Mouse (Mus musculus) kidney, postnatal 0 days (tissue): ENCODE data around the gene Vangl1. TPM values are rescaled to one million over a fixed set of nuclear protein-coding genes. Genes with fewer than 3 reads are reported as not detected.

ENCODE experiments used
- ATAC-seq: fragments of 200-750 bp; cut with Nextera tagmentation; replicated peaks from 2 replicates; pipeline ENCODE4 v1.8.0; 2017; ENCODE audit warnings: low read depth, moderate number of reproducible peaks, moderate TSS enrichment, moderate library complexity; ENCODE audit not compliant: low FRiP score
- DNase-seq: peaks from one replicate; pipeline ENCODE4 v3.0.0-alpha.2; 2016; ENCODE audit warnings: low spot score
- H3K27ac ChIP-seq: fragments of 300-500 bp; sonication (generic); 2 replicates; pipeline ENCODE4 v1.5.1; 2014; ENCODE audit warnings: mild to moderate bottlenecking
- H3K27me3 ChIP-seq: fragments of 300-500 bp; sonication (generic); 2 replicates; pipeline ENCODE4 v1.6.1; 2014; ENCODE audit warnings: low read length, mixed read lengths; ENCODE audit not compliant: insufficient read depth
- H3K36me3 ChIP-seq: fragments of 300-500 bp; sonication (generic); 2 replicates; pipeline ENCODE4 v1.6.1; 2014; ENCODE audit warnings: low read length, mixed read lengths; ENCODE audit not compliant: insufficient read depth
- H3K4me1 ChIP-seq: fragments of 300-500 bp; sonication (generic); replicated peaks from 2 replicates; pipeline ENCODE4 v1.6.1; 2014; ENCODE audit warnings: antibody characterized with exemption, low read length, mixed read lengths; ENCODE audit not compliant: insufficient read depth
- H3K4me2 ChIP-seq: fragments of 300-500 bp; sonication (generic); 2 replicates; pipeline ENCODE4 v1.6.1; 2014; ENCODE audit warnings: mild to moderate bottlenecking, low read length, moderate library complexity, mixed read lengths
- H3K4me3 ChIP-seq: fragments of 300-500 bp; sonication (generic); replicated peaks from 2 replicates; pipeline ENCODE4 v1.5.1; 2014; ENCODE audit warnings: low read depth, low read length
- H3K9ac ChIP-seq: fragments of 300-500 bp; sonication (generic); 2 replicates; pipeline ENCODE4 v1.6.1; 2014; ENCODE audit warnings: low read depth, low read length
- H3K9me3 ChIP-seq: fragments of 300-500 bp; sonication (generic); replicated peaks from 2 replicates; pipeline ENCODE4 v1.6.1; 2016; ENCODE audit warnings: low read length, inconsistent platforms, mixed read lengths
- CTCF ChIP-seq: IDR thresholded peaks from 2 replicates; pipeline ENCODE4 v1.5.1; 2016; ENCODE audit warnings: antibody characterized with exemption, low read depth, mild to moderate bottlenecking, moderate library complexity
- WGBS: fragments of 180-500 bp; shearing (Covaris S2); extraction: QIAGEN DNeasy Blood & Tissue Kit; methylation state at CpG from one replicate; pipeline ENCODE4 v1.1.7; 2014; 5-methylcytosine and 5-hydroxymethylcytosine counted together
- polyA plus RNA-seq: library from polyadenylated mRNA; unstranded; fragments of >200 nt; fragmentation: Nextera tagmentation; extraction: Ambion mirVana; gene quantifications from 2 replicates; pipeline ENCODE4 v1.2.1, GENCODE M21; 2015

Vangl1 gene
- 12.8 and 13.8 TPM in 2 replicates for polyA plus RNA-seq

DNA sequence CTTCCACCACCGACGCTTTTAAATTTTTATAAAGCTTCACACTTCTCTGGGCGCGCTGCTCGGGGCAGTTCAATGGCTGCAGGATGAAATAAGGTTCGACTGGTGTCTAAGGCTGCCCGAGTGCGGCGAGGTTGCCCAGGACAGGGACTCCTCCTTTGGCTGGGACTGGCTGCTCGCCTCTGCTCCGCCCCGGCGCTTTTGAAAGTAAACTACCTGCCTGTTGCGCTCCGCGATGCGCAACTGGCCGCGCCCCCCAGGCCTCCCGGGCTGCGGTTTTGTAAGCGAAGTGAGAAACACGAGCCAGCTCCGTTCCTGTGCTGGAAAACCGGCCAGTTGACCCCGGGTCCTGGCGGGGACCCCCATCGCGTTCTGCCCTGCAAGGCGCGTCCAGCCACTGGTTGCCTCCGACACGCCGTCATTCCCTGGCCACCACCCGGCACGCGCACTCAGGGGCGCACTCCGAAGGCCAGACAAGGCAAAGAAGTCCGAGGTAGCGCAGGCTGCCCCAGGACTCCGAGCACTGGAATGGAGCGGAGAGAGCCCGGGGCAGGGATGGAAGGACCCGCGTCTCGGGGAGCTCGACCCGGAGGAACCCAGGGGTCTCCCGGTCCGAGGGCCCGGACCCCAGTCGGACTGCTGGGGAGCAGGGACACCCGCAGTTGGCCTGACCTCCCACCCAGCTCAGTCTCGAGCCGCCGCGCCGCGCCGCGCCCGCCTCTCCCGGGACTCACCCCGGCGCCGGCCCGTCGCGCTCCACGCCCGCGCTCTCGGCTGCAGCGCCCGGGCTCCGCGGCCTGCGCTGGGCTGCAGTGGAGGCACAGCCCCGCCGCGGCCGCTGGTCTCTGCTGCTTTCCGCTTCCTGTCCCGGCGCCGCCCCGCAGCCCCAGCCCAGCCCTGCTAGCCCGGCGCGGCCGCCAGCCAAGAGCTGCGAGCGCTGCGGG is at the start of gene Vangl1:
Gene Vangl1 (minus strand): TSS at position 913 of the 941 bp plus-strand sequence.
- WGBS = under 1% methylated on average over 54 of the region's 95 CpGs
- no peak for TF ChIP-seq CTCF

DNA sequence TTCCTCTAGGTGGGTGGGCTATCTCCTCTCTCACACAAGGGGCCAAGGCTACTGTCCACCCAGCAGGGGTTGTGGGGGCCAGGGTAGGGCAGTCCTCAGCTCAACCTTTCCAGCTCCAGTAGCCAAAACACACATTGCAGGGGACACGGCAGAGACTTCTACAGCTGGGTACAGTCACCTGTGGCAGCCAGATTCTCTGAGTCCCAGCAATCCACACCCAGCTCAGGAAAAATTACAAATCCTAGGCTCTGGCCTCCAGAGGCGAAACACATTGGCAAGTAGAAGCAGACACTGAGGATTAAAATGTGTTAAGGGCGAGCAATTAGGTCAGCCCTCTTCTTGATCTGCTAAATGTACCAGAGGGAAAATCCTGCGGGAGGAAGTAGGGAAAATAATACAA is 49.1 kb upstream of the Vangl1 start:
- TF ChIP-seq CTCF = no peak
- WGBS = 52% methylated on average over 4 of the region's 4 CpGs
- Histone ChIP-seq H3K27ac (no peak overlapping the region), H3K4me3 (no peak overlapping the region), H3K9ac (no peak overlapping the region), H3K4me1 (no peaks in the 10 kb centered on the region), H3K4me2 (no peak overlapping the region), H3K36me3 (no peaks in the 10 kb centered on the region), H3K9me3 (no peaks in the 10 kb centered on the region), H3K27me3 (no peaks in the 10 kb centered on the region)
- ATAC-seq (no peak), DNase-seq (no peak)

More for the DNA sequence above, at the start of gene Vangl1:
- Histone ChIP-seq H3K36me3 (no peaks in the 10 kb centered on the region), H3K9ac (peak within 1 kb of the TSS; percentile 78), H3K4me3 (peak within 1 kb of the TSS; percentile 60), H3K27me3 (no peaks in the 10 kb centered on the region), H3K4me2 (peak within 1 kb of the TSS; percentile 89), H3K9me3 (no peaks in the 10 kb centered on the region), H3K27ac (peak within 1 kb of the TSS; percentile 81), H3K4me1 (peaks cover 22% of the 10 kb centered on the region; the same call in 1 of the 2 replicates)
- peak; percentile 87 for DNase-seq
- ATAC-seq = peak; percentile 84

DNA sequence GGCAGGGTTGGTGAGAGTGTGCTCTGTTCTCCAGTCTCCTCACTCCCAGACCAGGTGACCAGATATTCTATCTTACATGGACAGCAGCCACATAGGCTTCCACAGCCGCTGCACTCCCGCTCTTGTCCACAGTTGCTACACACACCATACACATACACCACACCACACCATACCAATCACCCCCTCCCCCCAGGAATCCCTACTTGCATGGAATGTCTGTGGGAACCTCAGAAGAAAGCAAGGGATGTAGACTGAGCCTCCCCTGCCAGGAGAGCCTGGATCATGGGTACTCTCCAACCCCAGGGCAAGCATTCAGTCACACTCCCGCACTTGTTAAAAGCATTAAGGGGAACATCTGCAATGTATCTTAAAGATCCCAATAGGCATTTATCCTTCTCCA is 48.4 kb upstream of the Vangl1 start:
- Histone ChIP-seq H3K4me2 (no peak overlapping the region), H3K27me3 (no peaks in the 10 kb centered on the region), H3K9ac (no peak overlapping the region), H3K27ac (no peak overlapping the region), H3K9me3 (no peaks in the 10 kb centered on the region), H3K4me3 (no peak overlapping the region), H3K36me3 (no peaks in the 10 kb centered on the region), H3K4me1 (no peaks in the 10 kb centered on the region)
- TF ChIP-seq CTCF = no peak
- WGBS = 80% methylated on average over 3 of the region's 3 CpGs
- DNase-seq (no peak), ATAC-seq (no peak)

DNA sequence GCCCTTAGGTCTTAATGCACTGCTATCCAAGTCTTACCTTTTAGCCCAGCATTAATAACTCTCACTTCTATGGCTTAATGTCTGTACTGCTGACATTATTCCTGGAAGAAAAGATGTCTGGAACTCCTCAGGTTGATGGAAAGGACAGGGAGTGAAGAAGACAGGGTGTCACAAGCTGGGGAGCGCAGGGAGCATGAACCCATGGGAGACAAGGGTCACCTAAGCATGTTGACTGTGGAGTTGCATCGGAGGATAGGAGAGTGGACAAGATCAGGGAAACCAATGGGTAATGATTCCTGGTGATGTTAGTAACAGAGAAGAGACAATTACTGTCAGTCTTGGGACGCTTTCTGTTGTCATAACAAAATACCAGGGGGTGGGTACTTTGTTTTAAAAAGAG is 46.4 kb upstream of the Vangl1 start:
- no peaks in the 10 kb centered on the region for H3K36me3 ChIP-seq
- 96% methylated on average over 3 of the region's 3 CpGs for WGBS
- no peak for TF ChIP-seq CTCF
- DNase-seq (no peak), ATAC-seq (no peak)
- no peaks in the 10 kb centered on the region for H3K27me3 ChIP-seq
- no peaks in the 10 kb centered on the region for H3K9me3 ChIP-seq
- H3K27ac ChIP-seq = no peak overlapping the region
- no peaks in the 10 kb centered on the region for H3K4me1 ChIP-seq
- no peak overlapping the region for H3K4me2 ChIP-seq
- H3K4me3 ChIP-seq = no peak overlapping the region
- no peak overlapping the region for H3K9ac ChIP-seq

DNA sequence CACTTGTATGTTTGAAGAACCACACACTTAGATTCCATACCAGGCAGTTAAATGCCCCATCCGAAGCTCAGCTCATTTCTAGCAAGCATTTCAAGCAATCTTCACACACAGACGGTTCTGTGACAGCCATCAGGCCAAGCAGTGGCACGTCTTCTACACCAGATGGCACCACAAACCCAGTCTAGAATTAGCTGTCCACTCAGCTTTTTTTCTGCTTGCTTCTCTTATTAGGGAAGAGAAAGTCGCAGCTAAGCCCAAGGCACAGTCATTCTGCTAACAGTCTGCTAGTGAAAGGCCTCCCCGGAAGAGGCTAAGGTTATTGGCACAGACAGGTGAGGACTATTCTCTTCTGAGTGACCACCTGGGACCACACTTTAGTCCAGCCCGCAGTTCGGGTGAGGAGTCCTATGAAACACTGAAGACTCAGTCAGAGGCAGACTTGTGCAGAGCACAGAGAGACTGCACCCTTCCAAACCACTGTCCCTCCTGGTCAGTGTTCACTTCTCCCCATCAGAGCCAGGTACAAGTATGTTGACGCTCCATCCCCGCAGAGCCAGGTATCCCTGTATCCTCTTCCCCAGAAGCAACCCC is 45.0 kb upstream of the Vangl1 start:
- Histone ChIP-seq H3K27ac (no peak overlapping the region), H3K4me2 (no peak overlapping the region), H3K9ac (no peak overlapping the region), H3K9me3 (no peaks in the 10 kb centered on the region), H3K4me3 (no peak overlapping the region), H3K36me3 (no peaks in the 10 kb centered on the region), H3K4me1 (no peaks in the 10 kb centered on the region), H3K27me3 (no peaks in the 10 kb centered on the region)
- TF ChIP-seq CTCF = peak; percentile 93
- DNase-seq (peak; percentile 86), ATAC-seq (no peak)
- WGBS = 52% methylated on average over 9 of the region's 9 CpGs

DNA sequence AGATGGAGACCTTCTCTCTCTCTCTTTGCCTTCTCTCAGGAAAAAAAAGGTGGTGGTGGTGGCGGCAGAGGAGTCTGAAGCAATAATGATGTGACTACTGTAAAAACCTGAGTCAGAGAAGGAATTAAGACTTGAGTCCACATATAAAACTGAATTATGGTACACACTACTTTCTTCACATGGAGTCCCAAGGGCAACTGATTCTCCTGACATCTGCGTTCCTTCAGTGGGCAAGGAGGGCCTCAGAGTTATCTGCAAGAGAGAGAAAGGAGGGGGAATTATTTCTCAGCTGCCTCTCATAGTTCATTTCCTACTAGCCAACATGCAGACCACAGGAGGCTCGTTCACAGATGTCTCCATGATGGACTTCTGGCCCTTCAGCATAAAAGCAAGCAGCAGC is 40.1 kb upstream of the Vangl1 start:
- Histone ChIP-seq H3K4me1 (no peaks in the 10 kb centered on the region), H3K4me3 (no peak overlapping the region), H3K4me2 (no peak overlapping the region), H3K27ac (no peak overlapping the region), H3K36me3 (no peaks in the 10 kb centered on the region), H3K27me3 (no peaks in the 10 kb centered on the region), H3K9ac (no peak overlapping the region), H3K9me3 (no peaks in the 10 kb centered on the region)
- ATAC-seq (no peak), DNase-seq (no peak)
- 80% methylated on average over 3 of the region's 3 CpGs for WGBS
- no peak for TF ChIP-seq CTCF
